In genomic region chr1:181543711-181544383, GRCm38 (mm10) we compare ENCODE assay signal across 9 mouse cellular contexts. TPM values are rescaled to one million over a fixed set of nuclear protein-coding genes. Genes with fewer than 3 reads are reported as not detected.
A peak's percentile ranks its signal among the peaks of the same experiment; 100 is the strongest.
DNase-seq lines count a peak whose midpoint lies in the region; ATAC-seq and TF ChIP-seq lines count a peak whose summit lies in the region.
"Had no signal": no experiment of that assay in that cellular context is flagged by ENCODE, and none has a peak within 500 bp of the region (broad histone marks: within the 10 kb centered on the region; RNA-seq: fewer than 3 reads in every experiment).

No protein-coding gene starts in this region.

- TF ChIP-seq CTCF in hindbrain, postnatal 0 days (IDR thresholded peaks at IDR 0.05; ENCODE audit: low read depth): peak; percentile 50
- peak; percentile 74 for TF ChIP-seq CTCF in kidney, postnatal 0 days (IDR thresholded peaks at IDR 0.05; ENCODE audit: low read depth)

- H3K9me3 ChIP-seq in hindbrain, postnatal 0 days (ENCODE audit: low read length): no peaks in the 10 kb centered on the region
- H3K9me3 ChIP-seq in hindbrain, embryonic 12.5 days (replicated peaks): no peaks in the 10 kb centered on the region
- no peaks in the 10 kb centered on the region for H3K9me3 ChIP-seq in kidney, postnatal 0 days (replicated peaks; ENCODE audit: low read length)
- no peaks in the 10 kb centered on the region for H3K9me3 ChIP-seq in hindbrain, embryonic 10.5 days

- H3K36me3 ChIP-seq in hindbrain, postnatal 0 days (ENCODE audit: insufficient read depth, low read length): no peaks in the 10 kb centered on the region
- no peaks in the 10 kb centered on the region for H3K36me3 ChIP-seq in hindbrain, embryonic 12.5 days
- H3K36me3 ChIP-seq in kidney, postnatal 0 days (ENCODE audit: insufficient read depth, low read length): no peaks in the 10 kb centered on the region
- no peaks in the 10 kb centered on the region for H3K36me3 ChIP-seq in hindbrain, embryonic 10.5 days

- ATAC-seq in hindbrain, postnatal 0 days: no peak
- no peak for ATAC-seq in hindbrain, embryonic 12.5 days (ENCODE audit: low FRiP score)
- no peak for ATAC-seq in kidney, postnatal 0 days (replicated peaks; ENCODE audit: low FRiP score, low read depth)
- no peak for ATAC-seq in megakaryocyte-erythroid progenitor cell, adult 5-6 weeks (replicated peaks; ENCODE audit: low FRiP score, low TSS enrichment, poor library complexity, severe bottlenecking)

- no peak overlapping the region for H3K4me2 ChIP-seq in hindbrain, postnatal 0 days (ENCODE audit: low read depth, low read length)
- no peak overlapping the region for H3K4me2 ChIP-seq in hindbrain, embryonic 12.5 days (replicated peaks)
- H3K4me2 ChIP-seq in kidney, postnatal 0 days (ENCODE audit: low read length): no peak overlapping the region

- no peaks in the 10 kb centered on the region for H3K4me1 ChIP-seq in hindbrain, postnatal 0 days (ENCODE audit: insufficient read depth, low read length)
- peaks cover 3% of the 10 kb centered on the region; the same call in 1 of the 2 replicates for H3K4me1 ChIP-seq in hindbrain, embryonic 12.5 days
- H3K4me1 ChIP-seq in kidney, postnatal 0 days (replicated peaks; ENCODE audit: insufficient read depth, low read length): peaks cover 12% of the 10 kb centered on the region
- peaks cover 2% of the 10 kb centered on the region; the same call in 1 of the 2 replicates for H3K4me1 ChIP-seq in hindbrain, embryonic 10.5 days (replicated peaks)

- no peak overlapping the region for H3K27ac ChIP-seq in hindbrain, postnatal 0 days
- H3K27ac ChIP-seq in hindbrain, embryonic 12.5 days: no peak overlapping the region
- H3K27ac ChIP-seq in kidney, postnatal 0 days: no peak overlapping the region
- no peak overlapping the region for H3K27ac ChIP-seq in hindbrain, embryonic 10.5 days

- H3K4me3 ChIP-seq in hindbrain, postnatal 0 days (ENCODE audit: low read length): no peak overlapping the region
- no peak overlapping the region for H3K4me3 ChIP-seq in hindbrain, embryonic 12.5 days
- H3K4me3 ChIP-seq in kidney, postnatal 0 days (replicated peaks; ENCODE audit: low read depth, low read length): no peak overlapping the region
- no peak overlapping the region for H3K4me3 ChIP-seq in hindbrain, embryonic 10.5 days

- WGBS in hindbrain, postnatal 0 days: 71% methylated on average over 5 of the region's 5 CpGs
- WGBS in hindbrain, embryonic 12.5 days: 77% methylated on average over 5 of the region's 5 CpGs
- 63% methylated on average over 5 of the region's 5 CpGs for WGBS in kidney, postnatal 0 days
- 72% methylated on average over 5 of the region's 5 CpGs for WGBS in hindbrain, embryonic 10.5 days

- no peaks in the 10 kb centered on the region for H3K27me3 ChIP-seq in hindbrain, postnatal 0 days (ENCODE audit: insufficient read depth, low read length)
- no peaks in the 10 kb centered on the region for H3K27me3 ChIP-seq in hindbrain, embryonic 12.5 days
- H3K27me3 ChIP-seq in kidney, postnatal 0 days (ENCODE audit: insufficient read depth, low read length): no peaks in the 10 kb centered on the region
- H3K27me3 ChIP-seq in hindbrain, embryonic 10.5 days (ENCODE audit: insufficient read depth, poor library complexity, severe bottlenecking): peaks cover 7% of the 10 kb centered on the region; the same call in 1 of the 2 replicates

- no peak overlapping the region for H3K9ac ChIP-seq in hindbrain, postnatal 0 days (replicated peaks; ENCODE audit: low read length)
- H3K9ac ChIP-seq in hindbrain, embryonic 12.5 days: no peak overlapping the region
- H3K9ac ChIP-seq in kidney, postnatal 0 days (ENCODE audit: low read depth, low read length): no peak overlapping the region

- DNase-seq in hindbrain, postnatal 0 days (ENCODE audit: low spot score): no peak
- DNase-seq in 3T3-L1 (ENCODE audit: low read depth, low spot score) (peak; percentile 74), ES-CJ7 (ENCODE audit: low read depth, low spot score) (peak; percentile 20)
- DNase-seq in kidney, postnatal 0 days (ENCODE audit: low spot score): peak; percentile 71
- no peak for DNase-seq in spleen, postnatal 14 days (ENCODE audit: low spot score in 2 of 2)
- no peak for DNase-seq in hindbrain, embryonic 10.5 days (ENCODE audit: low spot score)
- DNase-seq: thymus, postnatal 25 days had no signal

RNA-seq across cellular contexts. Expression of gene Dnah14, which starts 32.5 kb away (rescaled TPM):
- 0.05 and 0.18 TPM in 2 replicates for total RNA-seq in hindbrain, postnatal 0 days (2014; rRNA removed)
- polyA plus RNA-seq in hindbrain, postnatal 0 days (2015; fragmentation: Nextera tagmentation; extraction: Ambion mirVana): 0.80 and 1.5 TPM in 2 replicates
- polyA plus RNA-seq in hindbrain, embryonic 12.5 days (2016; fragmentation: Nextera tagmentation; extraction: Ambion mirVana): 0.89 and 2.0 TPM in 2 replicates
- 0.88 and 1.1 TPM in 2 replicates for polyA plus RNA-seq in kidney, postnatal 0 days (2015; fragmentation: Nextera tagmentation; extraction: Ambion mirVana)
- total RNA-seq in megakaryocyte-erythroid progenitor cell, adult 5-6 weeks (2014; fragmentation: Nextera tagmentation): not detected in 2 replicates
- 0.84 and 4.8 TPM in 2 replicates for total RNA-seq in megakaryocyte-erythroid progenitor cell, adult 5-6 weeks (2017)
- polyA plus RNA-seq in hindbrain, embryonic 10.5 days (2016; fragmentation: Nextera tagmentation; extraction: Ambion mirVana): 1.0 and 1.1 TPM in 2 replicates

RNA-seq across cellular contexts. Expression of gene Ccdc121, which starts 32.6 kb away (rescaled TPM):
- 0.16 TPM in 1 of 2 replicates, not detected in the other for total RNA-seq in hindbrain, postnatal 0 days (2014; rRNA removed)
- 0.25 TPM in 2 replicates for polyA plus RNA-seq in hindbrain, postnatal 0 days (2015; fragmentation: Nextera tagmentation; extraction: Ambion mirVana)
- not detected in 2 replicates for polyA plus RNA-seq in hindbrain, embryonic 12.5 days (2016; fragmentation: Nextera tagmentation; extraction: Ambion mirVana)
- polyA plus RNA-seq in kidney, postnatal 0 days (2015; fragmentation: Nextera tagmentation; extraction: Ambion mirVana): 0.14 and 0.17 TPM in 2 replicates
- not detected in 2 replicates for total RNA-seq in megakaryocyte-erythroid progenitor cell, adult 5-6 weeks (2014; fragmentation: Nextera tagmentation)
- not detected in 2 replicates for total RNA-seq in megakaryocyte-erythroid progenitor cell, adult 5-6 weeks (2017)
- 0.10 and 0.11 TPM in 2 replicates for polyA plus RNA-seq in hindbrain, embryonic 10.5 days (2016; fragmentation: Nextera tagmentation; extraction: Ambion mirVana)

Comparison
In these comparisons a context has a peak if more than half of its experiments do, and no peak if none do; other contexts are left out.
1. DNase-seq: peak in 3T3-L1 (single experiment), ES-CJ7 (single experiment) and kidney, postnatal 0 days (single experiment); none in hindbrain, postnatal 0 days (single experiment), spleen, postnatal 14 days (0 of 2) and hindbrain, embryonic 10.5 days (single experiment).